Mouse (Mus musculus) urinary bladder, postnatal 14 days (tissue): Measurements from ENCODE around the gene Cxcr3.
A peak's percentile ranks its signal among the peaks of the same experiment; 100 is the strongest.

ENCODE experiments used
- DNase-seq: peaks from one replicate; pipeline ENCODE4 v3.0.0; 2021; ENCODE audit warnings: low spot score

Gene Cxcr3

GRCm38 (mm10) chrX:101733828-101734319 lies at the start of gene Cxcr3:
Gene Cxcr3, minus strand, starts transcription at chrX:101734269.
- DNase-seq, result peak; percentile 4

- DNase-seq, result peak; percentile 25
Observed at GRCm38 (mm10) chrX:101772035-101772434, 38.0 kb upstream of the Cxcr3 start.

- DNase-seq, result no peak
Observed at GRCm38 (mm10) chrX:101770307-101770706, 36.2 kb upstream of the Cxcr3 start.

- no peak for DNase-seq
Observed at GRCm38 (mm10) chrX:101769478-101769877, 35.4 kb upstream of the Cxcr3 start.

GRCm38 (mm10) chrX:101767280-101767679 lies 33.2 kb upstream of the Cxcr3 start:
- DNase-seq, result no peak

- no peak for DNase-seq
Observed at GRCm38 (mm10) chrX:101765111-101765510, 31.0 kb upstream of the Cxcr3 start.

GRCm38 (mm10) chrX:101764621-101765020 lies 30.6 kb upstream of the Cxcr3 start:
- DNase-seq, result no peak

- DNase-seq, result peak; percentile 7
Observed at GRCm38 (mm10) chrX:101754478-101754877, 20.4 kb upstream of the Cxcr3 start.

GRCm38 (mm10) chrX:101750144-101750543 lies 16.1 kb upstream of the Cxcr3 start:
- DNase-seq, result no peak

- no peak for DNase-seq
Observed at GRCm38 (mm10) chrX:101741064-101741433, 7.0 kb upstream of the Cxcr3 start.

- DNase-seq, result no peak
Observed at GRCm38 (mm10) chrX:101740335-101741063, 6.4 kb upstream of the Cxcr3 start.

GRCm38 (mm10) chrX:101737201-101737600 lies 3.1 kb upstream of the Cxcr3 start:
- DNase-seq, result no peak

- DNase-seq, result no peak
Observed at GRCm38 (mm10) chrX:101734981-101735380, 912 bp upstream of the Cxcr3 start.

- DNase-seq, result no peak
Observed at GRCm38 (mm10) chrX:101733288-101733687, 781 bp downstream of the Cxcr3 start.

GRCm38 (mm10) chrX:101732644-101733043 lies 1.4 kb downstream of the Cxcr3 start:
- DNase-seq, result no peak

GRCm38 (mm10) chrX:101730010-101730409 lies 4.1 kb downstream of the Cxcr3 start:
- DNase-seq, result no peak

GRCm38 (mm10) chrX:101720401-101720800 lies 13.7 kb downstream of the Cxcr3 start:
- DNase-seq, result no peak

- DNase-seq, result no peak
Observed at GRCm38 (mm10) chrX:101705111-101705510, 29.0 kb downstream of the Cxcr3 start.

- no peak for DNase-seq
Observed at GRCm38 (mm10) chrX:101698232-101698631, 35.8 kb downstream of the Cxcr3 start.

- DNase-seq, result no peak
Observed at GRCm38 (mm10) chrX:101697537-101697936, 36.5 kb downstream of the Cxcr3 start.

- no peak for DNase-seq
Observed at GRCm38 (mm10) chrX:101695686-101696085, 38.4 kb downstream of the Cxcr3 start.
